Mouse (Mus musculus) myocyte (in vitro differentiated cells): ENCODE results near the gene Phf21a. TPM values are rescaled to one million over a fixed set of nuclear protein-coding genes. Genes with fewer than 3 reads are reported as not detected.

Source experiments
- H3K27me3 ChIP-seq: one replicate; pipeline ENCODE4 v1.6.1; 2011; ENCODE audit not compliant: control insufficient read depth, insufficient read depth, insufficient read length
- H3K36me3 ChIP-seq: one replicate; pipeline ENCODE4 v1.6.1; 2011; ENCODE audit not compliant: control insufficient read depth, insufficient read depth
- H3K4me2 ChIP-seq: one replicate; pipeline ENCODE4 v1.6.1; 2011; ENCODE audit warnings: low read depth, control low read depth
- H3K4me3 ChIP-seq: one replicate; pipeline ENCODE4 v1.5.1; 2011; ENCODE audit warnings: mild to moderate bottlenecking, control low read depth, moderate library complexity
- H3K79me2 ChIP-seq: one replicate; pipeline ENCODE4 v1.6.1; 2011; ENCODE audit not compliant: control insufficient read depth, insufficient read depth
- H3ac ChIP-seq: one replicate; pipeline ENCODE4 v1.6.1; 2011; ENCODE audit not compliant: control insufficient read depth, insufficient read length
- CEBPB ChIP-seq: IDR thresholded peaks from 2 replicates; pipeline ENCODE4 v1.6.1; 2011; ENCODE audit warnings: mild to moderate bottlenecking, moderate library complexity; ENCODE audit not compliant: poor library complexity, insufficient read depth, severe bottlenecking
- E2F4 ChIP-seq: IDR thresholded peaks from one replicate; pipeline ENCODE4 v1.6.1; 2011; ENCODE audit warnings: mild to moderate bottlenecking, control low read depth, moderate library complexity; ENCODE audit not compliant: insufficient read depth
- MAX ChIP-seq: IDR thresholded peaks from one replicate; pipeline ENCODE4 v1.6.1; 2011; ENCODE audit warnings: low read depth, mild to moderate bottlenecking, control low read depth
- MYOD1 ChIP-seq, 3 experiments: IDR thresholded peaks; one replicate each; pipeline ENCODE4 v1.6.1; 2011; ENCODE audit warnings: control low read depth in 2 of 3, low read depth in 2 of 3, mild to moderate bottlenecking in 2 of 3, moderate library complexity in 1 of 3; ENCODE audit not compliant: insufficient read length in 2 of 3, control insufficient read depth in 1 of 3
- MYOG ChIP-seq, 3 experiments: IDR thresholded peaks; one replicate each; pipeline ENCODE4 v1.6.1; 2011; ENCODE audit warnings: control low read depth in 2 of 3, low read depth in 2 of 3, mild to moderate bottlenecking in 2 of 3; ENCODE audit not compliant: insufficient read length in 2 of 3, control insufficient read depth in 1 of 3, insufficient read depth in 1 of 3
- POLR2A ChIP-seq: IDR thresholded peaks from one replicate; pipeline ENCODE4 v1.6.1; 2011; ENCODE audit warnings: low read depth, mild to moderate bottlenecking, control low read depth, moderate library complexity; ENCODE audit not compliant: insufficient read length
- POLR2AphosphoS2 ChIP-seq: IDR thresholded peaks from one replicate; pipeline ENCODE4 v1.6.1; 2011; ENCODE audit warnings: low read depth, control low read depth; ENCODE audit not compliant: insufficient read length
- REST ChIP-seq: IDR thresholded peaks from one replicate; pipeline ENCODE4 v1.6.1; 2011; ENCODE audit warnings: mild to moderate bottlenecking, control low read depth, moderate library complexity; ENCODE audit not compliant: insufficient read depth, insufficient read length
- SRF ChIP-seq: IDR thresholded peaks from one replicate; pipeline ENCODE4 v1.6.1; 2011; ENCODE audit warnings: low read depth; ENCODE audit not compliant: control insufficient read depth, insufficient read length
- TCF12 ChIP-seq: IDR thresholded peaks from one replicate; pipeline ENCODE4 v1.6.1; 2011; ENCODE audit warnings: mild to moderate bottlenecking, control low read depth; ENCODE audit not compliant: poor library complexity, insufficient read depth, severe bottlenecking
- TCF3 ChIP-seq: IDR thresholded peaks from one replicate; pipeline ENCODE4 v1.6.1; 2011; ENCODE audit warnings: low read depth, control low read depth; ENCODE audit not compliant: insufficient read length
- USF1 ChIP-seq: IDR thresholded peaks from one replicate; pipeline ENCODE4 v1.6.1; 2011; ENCODE audit warnings: low read depth, mild to moderate bottlenecking, control low read depth, moderate library complexity
- polyA plus RNA-seq: library from polyadenylated mRNA; unstranded; fragments of >200 nt; fragmentation: generic; extraction: Trizol; gene quantifications from one replicate; pipeline ENCODE4 v1.2.1, GENCODE M21; 2012; ENCODE audit warnings: missing spikeins

Phf21a gene
- polyA plus RNA-seq, 1 experiment = 14.7 TPM

DNA sequence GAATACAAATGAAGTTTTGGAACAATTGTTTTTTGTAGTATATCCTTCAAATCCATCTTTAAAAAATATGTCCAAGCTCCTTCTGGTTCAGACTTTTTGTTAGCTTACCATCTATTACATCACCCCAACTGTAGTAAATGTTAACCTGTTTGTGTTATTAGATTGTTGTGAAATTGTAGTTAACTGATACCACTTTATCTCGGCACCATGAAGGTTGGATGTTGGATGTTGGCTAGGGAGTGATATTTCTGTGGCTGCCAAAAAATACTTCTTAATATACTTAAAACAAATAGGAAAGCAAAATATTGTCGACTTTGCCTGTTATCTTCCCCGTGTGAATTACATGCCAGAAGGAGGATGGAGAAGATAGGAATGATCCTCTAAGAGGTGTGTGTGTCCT, 184.9 kb downstream of the Phf21a start:
- no peak overlapping the region for H3K4me3 ChIP-seq
- H3K4me2 ChIP-seq = no peak overlapping the region
- no peak overlapping the region for H3ac ChIP-seq
- H3K27me3 ChIP-seq = no peaks in the 10 kb centered on the region
- H3K36me3 ChIP-seq = no peaks in the 10 kb centered on the region
- TF ChIP-seq CEBPB = no peak
- no peak for TF ChIP-seq REST
- TF ChIP-seq E2F4 = no peak
- no peak for TF ChIP-seq MYOD1 (IDR thresholded peaks at IDR 0.05; ENCODE audit: control insufficient read depth in 1 of 3, insufficient read length in 2 of 3, low read depth in 2 of 3)
- no peak for TF ChIP-seq SRF
- no peak for TF ChIP-seq TCF3
- TF ChIP-seq TCF12 = no peak
- no peak for TF ChIP-seq USF1
- no peak for TF ChIP-seq MAX
- no peak for TF ChIP-seq POLR2AphosphoS2
- no peak for TF ChIP-seq MYOG (IDR thresholded peaks at IDR 0.05; ENCODE audit: control insufficient read depth in 1 of 3, insufficient read depth in 1 of 3, insufficient read length in 2 of 3, low read depth in 2 of 3)
- TF ChIP-seq POLR2A = no peak
- no peaks in the 10 kb centered on the region for H3K79me2 ChIP-seq

DNA sequence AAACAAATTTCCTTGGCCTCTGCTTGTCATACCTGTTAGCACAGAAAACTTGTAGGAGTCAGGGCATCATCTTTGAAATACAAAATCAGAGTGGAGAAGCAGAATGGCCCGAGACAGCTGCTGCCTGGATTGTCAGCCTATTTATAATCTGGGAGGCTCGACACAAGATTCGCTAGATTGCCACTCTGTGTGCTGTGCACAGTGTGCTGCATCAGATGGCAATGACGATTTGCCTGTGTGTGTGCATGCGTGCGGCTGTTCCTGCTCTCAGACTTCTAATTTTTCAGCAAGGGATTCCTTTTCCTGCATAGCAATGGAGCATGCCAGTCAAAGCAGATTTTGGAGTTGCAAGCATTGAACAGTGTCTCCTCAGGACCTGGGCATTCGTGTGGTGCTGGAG, 185.7 kb downstream of the Phf21a start:
- Histone ChIP-seq H3K4me2 (no peak overlapping the region), H3K27me3 (no peaks in the 10 kb centered on the region), H3K4me3 (no peak overlapping the region), H3K79me2 (no peaks in the 10 kb centered on the region), H3K36me3 (no peaks in the 10 kb centered on the region), H3ac (no peak overlapping the region)
- TF ChIP-seq POLR2A (no peak), MYOG (IDR thresholded peaks at IDR 0.05; ENCODE audit: control insufficient read depth in 1 of 3, insufficient read depth in 1 of 3, insufficient read length in 2 of 3, low read depth in 2 of 3) (peak in 1 of 3 experiments; percentile 25), SRF (no peak), TCF12 (no peak), MYOD1 (IDR thresholded peaks at IDR 0.05; ENCODE audit: control insufficient read depth in 1 of 3, insufficient read length in 2 of 3, low read depth in 2 of 3) (no peak), USF1 (no peak), MAX (no peak)

DNA sequence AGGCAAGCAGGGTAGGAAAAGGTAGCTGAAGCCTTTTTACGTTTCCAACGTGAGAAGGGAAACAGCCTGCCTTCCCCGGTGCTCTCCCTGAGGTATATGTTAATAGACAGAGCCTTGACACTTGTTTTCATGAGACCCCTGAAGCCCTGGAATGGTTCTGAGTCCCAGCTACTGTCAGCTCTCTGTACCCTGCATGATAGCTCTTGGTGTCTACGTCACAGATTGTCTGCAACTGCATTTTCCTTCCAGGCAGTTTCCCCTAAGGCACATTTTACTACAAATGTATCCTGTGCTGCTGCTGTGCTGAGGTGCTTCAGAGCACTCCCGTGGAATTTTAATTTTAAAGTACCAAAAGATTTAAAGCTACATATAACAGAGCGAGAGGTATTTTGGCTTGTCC, 186.5 kb downstream of the Phf21a start:
- Histone ChIP-seq H3K27me3 (no peaks in the 10 kb centered on the region), H3K79me2 (no peaks in the 10 kb centered on the region), H3K36me3 (no peaks in the 10 kb centered on the region), H3K4me2 (no peak overlapping the region), H3ac (no peak overlapping the region), H3K4me3 (no peak overlapping the region)
- no peak for TF ChIP-seq POLR2AphosphoS2
- no peak for TF ChIP-seq CEBPB
- TF ChIP-seq USF1 = no peak
- TF ChIP-seq REST = no peak

DNA sequence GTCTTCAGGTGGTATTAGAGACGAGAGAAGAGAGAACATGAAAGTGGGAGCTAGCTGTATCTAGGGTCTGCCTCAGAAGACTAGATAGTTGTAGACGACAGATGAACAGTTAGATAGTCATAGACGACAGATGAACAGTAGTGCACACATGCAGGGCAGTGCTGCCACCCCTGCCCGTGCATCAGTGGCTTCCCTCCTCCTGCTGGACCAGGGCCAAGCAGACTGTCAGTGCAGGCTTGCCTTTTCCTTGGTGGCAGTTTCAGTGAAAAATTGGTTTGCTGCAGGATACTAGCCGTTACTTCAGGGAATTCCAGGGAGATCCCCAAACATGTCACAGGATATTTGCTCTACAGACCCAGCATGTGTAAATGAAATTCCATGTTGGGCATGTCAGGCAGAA, 192.7 kb downstream of the Phf21a start:
- Histone ChIP-seq H3K4me3 (no peak overlapping the region), H3K27me3 (no peaks in the 10 kb centered on the region), H3K4me2 (no peak overlapping the region), H3K79me2 (no peaks in the 10 kb centered on the region), H3ac (no peak overlapping the region), H3K36me3 (no peaks in the 10 kb centered on the region)
- no peak for TF ChIP-seq MYOG (IDR thresholded peaks at IDR 0.05; ENCODE audit: control insufficient read depth in 1 of 3, insufficient read depth in 1 of 3, insufficient read length in 2 of 3, low read depth in 2 of 3)
- TF ChIP-seq TCF3 = no peak
- TF ChIP-seq USF1 = no peak
- TF ChIP-seq TCF12 = no peak
- TF ChIP-seq SRF = no peak
- no peak for TF ChIP-seq MYOD1 (IDR thresholded peaks at IDR 0.05; ENCODE audit: control insufficient read depth in 1 of 3, insufficient read length in 2 of 3, low read depth in 2 of 3)
- TF ChIP-seq POLR2A = no peak
- TF ChIP-seq MAX = no peak
- no peak for TF ChIP-seq CEBPB
- no peak for TF ChIP-seq POLR2AphosphoS2
- TF ChIP-seq E2F4 = no peak
- TF ChIP-seq REST = no peak

DNA sequence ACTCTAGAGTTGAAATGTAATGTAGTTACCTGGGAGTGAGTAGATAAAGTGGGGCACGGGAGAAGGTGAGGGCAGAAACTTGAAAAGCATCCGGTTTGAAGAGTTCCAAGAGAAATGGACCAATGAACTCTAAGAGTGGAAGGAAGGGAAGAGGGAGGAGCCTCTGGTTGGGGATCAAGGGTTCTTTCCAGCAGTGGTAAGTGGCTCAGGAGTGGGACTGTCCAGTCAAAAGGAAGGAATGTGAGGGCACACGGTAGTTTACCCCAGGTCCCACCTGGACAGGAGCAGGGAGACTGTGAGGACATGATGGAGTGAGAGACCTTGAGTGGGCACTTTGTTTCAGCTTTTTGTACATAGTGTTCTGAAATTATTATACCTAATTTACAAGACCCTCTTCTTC, 196.4 kb downstream of the Phf21a start:
- Histone ChIP-seq H3K36me3 (no peaks in the 10 kb centered on the region), H3K4me3 (no peak overlapping the region), H3K4me2 (no peak overlapping the region), H3K79me2 (no peaks in the 10 kb centered on the region), H3ac (no peak overlapping the region), H3K27me3 (no peaks in the 10 kb centered on the region)
- TF ChIP-seq MAX = no peak
- TF ChIP-seq TCF12 = no peak
- no peak for TF ChIP-seq MYOG (IDR thresholded peaks at IDR 0.05; ENCODE audit: control insufficient read depth in 1 of 3, insufficient read depth in 1 of 3, insufficient read length in 2 of 3, low read depth in 2 of 3)
- TF ChIP-seq MYOD1 (IDR thresholded peaks at IDR 0.05; ENCODE audit: control insufficient read depth in 1 of 3, insufficient read length in 2 of 3, low read depth in 2 of 3) = no peak
- TF ChIP-seq CEBPB = no peak
- TF ChIP-seq POLR2AphosphoS2 = no peak
- TF ChIP-seq SRF = no peak
- TF ChIP-seq USF1 = no peak
